Mouse (Mus musculus) E14TG2a.4 (cell line): ENCODE measurements around the gene Tcap.

Experiments used
- CTCF ChIP-seq: conservative IDR thresholded peaks from 2 replicates; pipeline ENCODE4 v1.5.1; 2014; ENCODE audit warnings: low read length
- POU5F1 ChIP-seq: IDR thresholded peaks from 2 replicates; pipeline ENCODE4 v1.6.1; 2014; ENCODE audit warnings: low read length, borderline replicate concordance

DNA sequence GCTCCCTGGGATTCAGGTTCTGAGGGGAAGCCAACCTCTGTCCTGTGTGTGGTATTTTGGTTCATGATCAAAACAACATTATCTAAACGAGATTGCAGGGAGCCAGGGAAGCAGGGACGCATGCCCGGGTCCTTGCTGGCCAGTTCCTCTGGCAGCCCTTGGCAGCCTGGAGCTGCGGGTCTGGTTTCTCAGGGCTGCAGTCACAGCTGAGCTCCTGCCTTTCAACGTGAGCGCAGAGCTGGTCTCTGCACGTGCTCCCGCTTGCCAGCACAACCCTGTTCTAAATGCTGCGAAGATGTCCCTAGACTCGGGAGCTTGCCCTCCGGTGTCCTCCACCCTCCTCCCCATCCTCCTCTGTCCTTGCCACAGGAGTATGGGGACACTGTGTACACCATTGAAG is 5.8 kb upstream of the Tcap start:
- TF ChIP-seq CTCF = no peak
- no peak for TF ChIP-seq POU5F1
